Mouse (Mus musculus) E14TG2a.4 (cell line): ENCODE data around the gene Tbc1d19.

Source experiments
- CTCF ChIP-seq: conservative IDR thresholded peaks from 2 replicates; pipeline ENCODE4 v1.5.1; 2014; ENCODE audit warnings: low read length
- NANOG ChIP-seq: IDR thresholded peaks from 2 replicates; pipeline ENCODE4 v1.6.1; 2014; ENCODE audit warnings: borderline replicate concordance, low read length, mixed read lengths
- POU5F1 ChIP-seq: IDR thresholded peaks from 2 replicates; pipeline ENCODE4 v1.6.1; 2014; ENCODE audit warnings: low read length, borderline replicate concordance

GRCm38 (mm10) chr5:53901406-53901805 is 92.0 kb downstream of the Tbc1d19 start:
- TF ChIP-seq CTCF: no peak
- TF ChIP-seq NANOG: no peak
- TF ChIP-seq POU5F1: no peak
